Mouse (Mus musculus) thymus, postnatal 14 days (tissue): ENCODE results near the gene Olfr342.

Experiments
- DNase-seq: peaks from one replicate; pipeline ENCODE4 v3.0.0; 2021

Olfr342 gene

GRCm38 (mm10) chr2:36524698-36525097, at the start of gene Olfr342:
TSS of gene Olfr342 (plus strand) at chr2:36524998.
- DNase-seq: no peak

- no peak for DNase-seq
These were observed 42.4 kb upstream of the Olfr342 start, which contains the start of gene Olfr341 for GRCm38 (mm10) chr2:36482368-36482767. TSS of gene Olfr341 (minus strand) at chr2:36482468.

GRCm38 (mm10) chr2:36565156-36565555, 40.4 kb downstream of the Olfr342 start:
- DNase-seq: no peak

GRCm38 (mm10) chr2:36566362-36566761, 41.6 kb downstream of the Olfr342 start, which contains the start of gene Olfr344:
TSS of gene Olfr344 (plus strand) at chr2:36566662.
- no peak for DNase-seq

DNA sequence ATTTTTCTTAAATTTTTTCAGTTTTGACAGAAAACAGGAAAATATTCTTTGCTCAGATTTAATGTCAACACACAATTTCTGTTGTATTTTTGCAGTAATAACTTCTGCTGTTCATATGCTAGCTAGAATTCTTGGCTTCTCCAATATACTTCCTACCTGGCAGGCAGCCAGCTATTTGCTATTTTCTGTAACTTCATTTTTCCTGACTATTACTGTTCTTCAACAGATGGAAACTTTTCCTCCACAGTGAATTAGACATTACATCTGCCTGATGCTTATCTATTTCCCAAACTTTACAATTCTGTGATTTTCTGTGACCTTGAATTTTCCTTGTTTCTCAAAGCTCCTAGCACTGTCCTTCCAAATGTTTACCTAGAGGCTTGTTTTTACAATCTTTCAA, 42.2 kb downstream of the Olfr342 start:
- no peak for DNase-seq

GRCm38 (mm10) chr2:36567845-36568244, 43.0 kb downstream of the Olfr342 start:
- no peak for DNase-seq
